Mouse (Mus musculus) lung, postnatal 0 days (tissue): ENCODE results near the gene Il15. TPM values are rescaled to one million over a fixed set of nuclear protein-coding genes. Genes with fewer than 3 reads are reported as not detected.

ENCODE experiments used
- ATAC-seq: fragments of 200-750 bp; cut with Nextera tagmentation; 2 replicates; pipeline ENCODE4 v1.8.0; 2017; ENCODE audit warnings: moderate library complexity
- DNase-seq: peaks from one replicate; pipeline ENCODE4 v3.0.0-alpha.2; 2016; ENCODE audit warnings: low spot score
- H3K27ac ChIP-seq: fragments of 300-500 bp; sonication (generic); 2 replicates; pipeline ENCODE4 v1.5.1; 2014; ENCODE audit warnings: antibody characterized with exemption, mild to moderate bottlenecking, low read length, mixed read lengths
- H3K27me3 ChIP-seq: fragments of 300-500 bp; sonication (generic); replicated peaks from 2 replicates; pipeline ENCODE4 v1.6.1; 2014; ENCODE audit warnings: low read length, mixed read lengths; ENCODE audit not compliant: insufficient read depth
- H3K36me3 ChIP-seq: fragments of 300-500 bp; sonication (generic); 2 replicates; pipeline ENCODE4 v1.6.1; 2014; ENCODE audit warnings: low read length, mixed read lengths; ENCODE audit not compliant: insufficient read depth
- H3K4me1 ChIP-seq: fragments of 300-500 bp; sonication (generic); 2 replicates; pipeline ENCODE4 v1.6.1; 2014; ENCODE audit warnings: antibody characterized with exemption, low read depth, low read length, mixed read lengths; ENCODE audit not compliant: insufficient read depth
- H3K4me2 ChIP-seq: fragments of 300-500 bp; sonication (generic); replicated peaks from 2 replicates; pipeline ENCODE4 v1.6.1; 2014; ENCODE audit warnings: low read depth, mild to moderate bottlenecking, low read length, moderate library complexity, mixed read lengths
- H3K4me3 ChIP-seq: fragments of 300-500 bp; sonication (generic); 2 replicates; pipeline ENCODE4 v1.5.1; 2014; ENCODE audit warnings: low read depth, low read length
- H3K9ac ChIP-seq: fragments of 300-500 bp; sonication (generic); replicated peaks from 2 replicates; pipeline ENCODE4 v1.6.1; 2014; ENCODE audit warnings: low read depth, mild to moderate bottlenecking
- H3K9me3 ChIP-seq: fragments of 300-500 bp; sonication (generic); 2 replicates; pipeline ENCODE4 v1.6.1; 2016; ENCODE audit warnings: low read length, mixed read lengths
- CTCF ChIP-seq: IDR thresholded peaks from 2 replicates; pipeline ENCODE4 v1.5.1; 2016; ENCODE audit warnings: antibody characterized with exemption, mild to moderate bottlenecking
- EP300 ChIP-seq: IDR thresholded peaks from 2 replicates; pipeline ENCODE4 v1.6.1; 2016; ENCODE audit warnings: antibody characterized with exemption, mild to moderate bottlenecking, control low read depth
- WGBS: fragments of 180-500 bp; shearing (Covaris S2); extraction: QIAGEN DNeasy Blood & Tissue Kit; methylation state at CpG from one replicate; pipeline ENCODE4 v1.1.7; 2014; 5-methylcytosine and 5-hydroxymethylcytosine counted together
- polyA plus RNA-seq: library from polyadenylated mRNA; unstranded; fragments of >200 nt; fragmentation: Nextera tagmentation; extraction: Ambion mirVana; gene quantifications from 2 replicates; pipeline ENCODE4 v1.2.1, GENCODE M21; 2015

The Il15 gene
- polyA plus RNA-seq, 1 experiment from 2014 or later = 12.4 TPM

GRCm38 (mm10) chr8:82346485-82346884 lies 56.5 kb downstream of the Il15 start:
- DNase-seq (peak; percentile 9), ATAC-seq (peak; percentile 61)
- 54% methylated on average over 3 of the region's 3 CpGs for WGBS
- no peaks in the 10 kb centered on the region for H3K36me3 ChIP-seq
- no peaks in the 10 kb centered on the region for H3K9me3 ChIP-seq
- H3K4me1 ChIP-seq = no peaks in the 10 kb centered on the region
- H3K27me3 ChIP-seq = no peaks in the 10 kb centered on the region
- 0 out of 2 replicates have a peak overlapping the region, but pooled peaks have one; percentile 14 for H3K4me2 ChIP-seq
- TF ChIP-seq EP300 (no peak), CTCF (no peak)
- peak overlapping the region; percentile 43; the same call in 1 of the 2 replicates for H3K27ac ChIP-seq
- no peak overlapping the region for H3K9ac ChIP-seq
- H3K4me3 ChIP-seq = no peak overlapping the region

- TF ChIP-seq EP300 (no peak), CTCF (no peak)
- no peak for ATAC-seq
- WGBS = 82% methylated on average over 8 of the region's 8 CpGs
These were observed 71.3 kb downstream of the Il15 start for GRCm38 (mm10) chr8:82331675-82332234.

GRCm38 (mm10) chr8:82327986-82328652 lies 74.9 kb downstream of the Il15 start:
- Histone ChIP-seq H3K4me1 (no peaks in the 10 kb centered on the region), H3K27me3 (no peaks in the 10 kb centered on the region), H3K36me3 (no peaks in the 10 kb centered on the region), H3K9ac (no peak overlapping the region), H3K27ac (no peak overlapping the region), H3K4me3 (no peak overlapping the region), H3K4me2 (no peak overlapping the region), H3K9me3 (no peaks in the 10 kb centered on the region)
- no peak for TF ChIP-seq EP300
- no peak for TF ChIP-seq CTCF
- no peak for ATAC-seq
- 45% methylated on average over 2 of the region's 2 CpGs for WGBS
- DNase-seq = no peak

More at GRCm38 (mm10) chr8:82331675-82332234, 71.3 kb downstream of the Il15 start:
- Histone ChIP-seq H3K36me3 (no peaks in the 10 kb centered on the region), H3K27me3 (no peaks in the 10 kb centered on the region), H3K9ac (no peak overlapping the region), H3K9me3 (no peaks in the 10 kb centered on the region), H3K4me2 (no peak overlapping the region), H3K27ac (no peak overlapping the region), H3K4me3 (no peak overlapping the region), H3K4me1 (no peaks in the 10 kb centered on the region)
- no peak for DNase-seq

- TF ChIP-seq EP300 (peak; percentile 57), CTCF (peak; percentile 46)
- no peak overlapping the region for H3K27ac ChIP-seq
- no peaks in the 10 kb centered on the region for H3K4me1 ChIP-seq
- no peak overlapping the region for H3K4me3 ChIP-seq
- ATAC-seq (peak; percentile 83), DNase-seq (peak; percentile 68)
- no peak overlapping the region for H3K4me2 ChIP-seq
- H3K9me3 ChIP-seq = no peaks in the 10 kb centered on the region
- WGBS = 59% methylated on average over 1 of the region's 1 CpGs
- no peaks in the 10 kb centered on the region for H3K27me3 ChIP-seq
- H3K9ac ChIP-seq = no peak overlapping the region
- no peaks in the 10 kb centered on the region for H3K36me3 ChIP-seq
These were observed 77.0 kb downstream of the Il15 start for GRCm38 (mm10) chr8:82326061-82326460.

- 65% methylated on average over 6 of the region's 6 CpGs for WGBS
- no peak overlapping the region for H3K4me2 ChIP-seq
- no peaks in the 10 kb centered on the region for H3K4me1 ChIP-seq
- no peaks in the 10 kb centered on the region for H3K36me3 ChIP-seq
- ATAC-seq = no peak
- H3K9ac ChIP-seq = no peak overlapping the region
- TF ChIP-seq EP300 = no peak
- no peak for TF ChIP-seq CTCF
- no peaks in the 10 kb centered on the region for H3K27me3 ChIP-seq
- no peak overlapping the region for H3K27ac ChIP-seq
- H3K4me3 ChIP-seq = no peak overlapping the region
- DNase-seq = no peak
- no peaks in the 10 kb centered on the region for H3K9me3 ChIP-seq
These were observed 77.4 kb downstream of the Il15 start for GRCm38 (mm10) chr8:82325586-82325985.

GRCm38 (mm10) chr8:82317446-82317845 lies 85.6 kb downstream of the Il15 start:
- no peak for ATAC-seq
- Histone ChIP-seq H3K27me3 (no peaks in the 10 kb centered on the region), H3K4me3 (no peak overlapping the region), H3K4me1 (no peaks in the 10 kb centered on the region), H3K9ac (no peak overlapping the region), H3K4me2 (no peak overlapping the region), H3K9me3 (no peaks in the 10 kb centered on the region), H3K36me3 (no peaks in the 10 kb centered on the region), H3K27ac (no peak overlapping the region)
- TF ChIP-seq EP300 = no peak
- TF ChIP-seq CTCF = no peak
- no peak for DNase-seq
- WGBS = 53% methylated on average over 3 of the region's 3 CpGs
